Mouse (Mus musculus) v-Abl transformed pro-B cells (cell line): Measurements from ENCODE around the gene Wnk3.
"Not testable (repeated sequence)": the region's sequence is repeated elsewhere in the genome, so short reads cannot be mapped to it uniquely, and the experiment has no call there.

ENCODE experiments used
- in situ Hi-C, 2 experiments: fragments of 400-800 bp; cut with MboI; formaldehyde crosslinking; loops; one replicate each; pipeline ENCODE4 v1.15.1; 2025; ENCODE audit not compliant: unreplicated experiment in 2 of 2

The Wnk3 gene

DNA sequence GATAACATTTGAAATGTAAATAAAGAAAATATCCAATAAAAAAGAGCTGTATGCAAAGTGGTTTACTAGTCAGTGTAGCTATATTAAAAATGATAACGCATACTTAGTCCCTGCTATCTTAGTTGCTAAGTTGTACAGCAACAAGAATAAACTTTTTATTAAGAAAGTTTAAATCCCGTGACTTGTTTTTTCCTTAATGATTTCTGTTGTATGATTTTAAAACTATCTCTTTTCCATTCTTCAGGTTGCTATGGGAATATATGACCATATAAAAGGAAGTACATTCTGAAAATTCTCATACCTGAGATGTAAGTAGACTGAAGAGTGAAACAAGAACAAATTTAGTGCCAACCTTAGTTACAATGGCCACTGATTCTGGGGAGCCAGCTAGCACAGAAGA, at the start of gene Wnk3:
Gene Wnk3 (plus strand): TSS at position 301 of the 400 bp plus-strand sequence.
- in situ Hi-C loops = no loop called here

DNA sequence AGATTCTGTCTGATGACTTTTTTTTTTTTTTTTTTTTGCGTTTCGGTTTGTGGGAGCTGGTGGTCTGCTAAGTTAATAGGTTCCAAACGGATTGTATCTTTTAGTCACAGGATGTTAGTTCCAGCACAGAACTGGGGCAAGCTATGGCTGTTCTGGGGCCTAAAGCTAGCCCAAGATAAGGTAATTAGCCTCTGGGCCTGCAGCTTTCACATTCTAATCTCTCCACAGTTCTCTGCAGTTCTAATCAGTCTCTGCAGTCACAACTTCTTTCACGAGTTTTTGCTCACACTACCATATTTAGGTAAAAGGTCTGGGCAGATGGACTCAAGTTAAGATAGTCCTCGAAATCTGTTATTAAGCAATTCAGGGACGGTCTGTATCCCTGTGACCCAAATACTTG, 39.5 kb upstream of the Wnk3 start:
- in situ Hi-C loops = no loop called here

DNA sequence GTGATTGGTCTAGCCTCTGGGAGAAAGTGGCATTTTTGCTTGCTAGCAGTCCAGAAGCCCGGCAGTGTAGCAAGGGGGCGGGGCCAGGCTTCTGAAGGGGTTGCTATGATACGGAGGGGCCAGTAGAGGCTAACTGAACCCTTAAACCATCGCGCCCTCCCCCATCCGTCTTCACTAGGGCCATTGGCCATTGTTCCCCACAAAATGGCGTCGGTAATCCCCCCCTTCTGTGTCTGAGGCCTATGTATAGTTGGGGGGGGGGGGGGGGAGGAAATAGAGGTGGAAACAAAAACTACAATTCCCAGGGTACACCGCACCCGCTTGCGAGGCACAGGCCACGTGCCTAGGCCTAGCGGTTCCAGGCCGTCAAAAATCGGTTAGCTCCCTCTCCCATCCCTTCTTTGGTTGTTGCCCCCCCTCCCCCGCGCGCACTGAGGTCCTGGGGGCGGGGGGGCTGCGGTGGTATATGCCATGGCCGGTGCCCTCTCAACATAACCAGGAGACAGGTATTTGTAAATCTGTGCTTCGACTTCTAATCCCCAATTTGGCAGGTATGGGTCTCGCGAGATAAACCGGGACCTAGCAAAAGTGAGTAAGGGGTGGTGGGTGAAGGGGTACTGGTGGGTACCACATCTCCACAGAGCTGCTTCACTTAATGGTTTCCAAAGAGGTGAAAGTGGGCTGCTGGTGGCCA, 29.3 kb upstream of the Wnk3 start:
- in situ Hi-C loops = no loop called here

DNA sequence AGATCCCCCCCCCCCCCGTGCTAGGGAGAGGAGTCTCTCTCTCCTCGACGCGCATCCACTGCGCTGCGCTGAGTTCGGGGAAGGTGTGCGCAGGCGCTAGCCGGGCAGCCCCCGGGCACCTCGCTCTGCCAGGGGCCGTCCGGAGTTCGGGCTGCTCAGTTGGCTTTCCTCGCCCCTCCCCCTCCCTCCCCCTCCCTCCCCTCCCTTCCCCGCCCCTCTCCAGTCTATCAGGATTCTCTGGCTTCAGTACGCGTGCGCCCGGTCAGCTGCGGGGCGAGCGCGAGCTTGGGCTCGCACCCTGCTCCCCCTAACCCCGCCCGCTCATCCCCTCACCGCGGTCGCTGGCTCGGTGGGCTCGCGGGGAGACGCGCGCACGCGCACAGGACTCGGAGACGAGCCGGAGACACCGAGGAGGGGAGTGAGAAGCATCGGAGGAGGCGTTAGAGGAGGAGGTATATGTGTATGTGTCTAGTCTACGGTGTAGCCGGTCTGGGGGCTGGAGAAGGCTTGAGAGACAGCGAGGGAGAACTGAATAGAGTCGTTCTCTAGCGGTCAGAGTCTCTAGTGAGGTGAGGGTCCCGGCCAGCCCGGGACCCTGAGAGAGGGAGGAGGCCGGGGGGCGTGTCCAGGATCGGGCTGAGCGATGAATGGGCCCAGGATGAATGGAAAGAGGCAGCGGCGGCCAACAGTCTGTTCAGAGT, 28.5 kb upstream of the Wnk3 start:
- in situ Hi-C loops = no loop called here

DNA sequence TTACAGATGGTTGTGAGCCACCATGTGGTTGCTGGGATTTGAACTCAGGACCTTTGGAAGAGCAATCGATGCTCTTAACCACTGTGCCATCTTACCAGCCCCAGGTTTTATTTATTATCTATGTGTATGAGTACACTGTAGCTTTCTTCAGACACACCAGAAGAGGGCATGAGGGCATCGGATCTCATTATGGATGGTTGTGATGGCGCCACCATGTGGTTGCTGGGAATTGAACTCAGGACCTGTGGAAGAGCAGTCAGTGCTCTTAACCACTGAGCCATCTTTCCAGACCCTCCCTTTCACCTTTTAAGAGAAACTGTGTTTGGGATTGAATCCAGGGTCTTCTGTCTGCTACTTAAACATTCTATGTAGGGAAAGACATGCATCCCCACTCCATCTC, 24.7 kb upstream of the Wnk3 start:
- in situ Hi-C loops = not testable (repeated sequence)

DNA sequence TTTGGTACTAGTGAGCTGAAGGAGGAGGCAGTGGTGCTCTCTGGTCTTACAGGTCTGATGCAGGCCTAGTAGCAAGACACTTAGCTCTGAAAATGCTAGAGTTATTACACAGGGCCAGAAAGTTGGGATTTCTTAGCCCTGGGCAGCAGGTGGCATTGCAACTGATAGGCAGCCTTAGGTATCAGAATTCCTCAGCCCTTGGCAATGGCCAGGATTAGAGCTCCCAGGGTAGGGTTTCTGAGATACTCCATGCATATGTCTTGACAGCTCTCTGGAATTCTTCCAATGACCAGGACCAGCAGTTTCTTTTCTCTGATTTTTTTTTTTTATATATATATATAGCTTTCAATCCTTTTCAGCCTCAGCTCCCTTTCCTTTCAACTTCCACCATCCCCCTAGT, 100.5 kb downstream of the Wnk3 start:
- in situ Hi-C loops = no loop called here

DNA sequence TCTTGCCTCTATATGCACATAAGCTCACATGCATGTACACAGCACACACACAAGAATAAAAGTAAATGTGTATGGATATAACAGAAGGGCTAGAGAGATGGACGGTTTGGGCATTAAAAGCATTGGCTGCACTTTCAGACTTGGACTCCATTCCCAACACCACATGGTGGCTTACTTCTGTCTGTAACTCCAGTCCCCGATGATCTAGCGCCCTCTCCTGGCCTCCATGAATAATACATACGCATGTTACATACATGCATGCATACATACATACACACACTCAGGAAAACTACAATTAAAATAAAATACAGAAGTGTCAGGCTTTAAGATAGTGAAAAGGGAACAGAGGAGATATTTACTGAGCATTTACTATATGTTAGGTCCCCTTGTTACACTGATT, 115.9 kb downstream of the Wnk3 start:
- in situ Hi-C loops = no loop called here

DNA sequence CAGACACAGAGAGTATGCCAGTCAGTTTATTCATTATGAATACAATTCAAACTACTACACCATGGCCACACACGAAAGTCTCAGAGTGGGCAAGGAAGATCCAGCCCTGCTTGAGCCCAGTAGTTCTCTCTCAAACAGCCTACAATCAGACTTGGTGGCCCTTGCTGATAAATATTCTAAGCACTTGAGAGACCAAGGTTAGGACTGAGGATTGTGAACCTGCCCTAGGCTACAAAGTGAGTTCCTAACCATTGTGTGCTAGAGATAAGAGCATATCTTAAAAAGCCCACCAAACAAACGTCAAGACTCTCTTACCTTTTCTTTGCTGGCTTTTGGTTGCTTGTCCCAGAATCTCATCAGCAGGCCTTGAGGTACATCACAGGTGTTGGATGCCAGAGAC, 135.7 kb downstream of the Wnk3 start:
- in situ Hi-C loops = loop anchor here in 1 of 2 experiments (25.0 kb wide), 1 partner anchor 454 kb away; no protein-coding TSS in a partner anchor

DNA sequence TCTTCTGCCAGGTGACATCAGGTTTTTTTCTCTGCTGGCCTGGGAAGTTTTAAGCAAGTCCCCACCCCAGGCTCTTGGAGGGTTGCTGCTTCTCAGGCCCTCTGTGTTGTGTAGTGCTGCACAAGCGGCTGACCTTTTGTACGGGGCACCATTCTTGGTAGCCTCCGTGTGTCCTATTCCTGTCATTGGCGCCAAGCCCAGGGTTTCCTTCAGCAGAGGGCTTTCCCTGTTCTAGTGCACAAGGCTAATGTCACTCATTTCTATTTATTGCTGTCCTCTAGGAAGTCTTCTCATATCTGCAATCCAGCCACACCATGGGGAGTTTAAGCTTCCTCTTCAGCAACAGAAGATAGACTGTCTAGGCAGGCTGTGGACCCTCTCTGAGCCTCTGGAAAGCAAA, 139.9 kb downstream of the Wnk3 start:
- in situ Hi-C loops = loop anchor here in 1 of 2 experiments (25.0 kb wide), 1 partner anchor 449 kb away; no protein-coding TSS in a partner anchor

DNA sequence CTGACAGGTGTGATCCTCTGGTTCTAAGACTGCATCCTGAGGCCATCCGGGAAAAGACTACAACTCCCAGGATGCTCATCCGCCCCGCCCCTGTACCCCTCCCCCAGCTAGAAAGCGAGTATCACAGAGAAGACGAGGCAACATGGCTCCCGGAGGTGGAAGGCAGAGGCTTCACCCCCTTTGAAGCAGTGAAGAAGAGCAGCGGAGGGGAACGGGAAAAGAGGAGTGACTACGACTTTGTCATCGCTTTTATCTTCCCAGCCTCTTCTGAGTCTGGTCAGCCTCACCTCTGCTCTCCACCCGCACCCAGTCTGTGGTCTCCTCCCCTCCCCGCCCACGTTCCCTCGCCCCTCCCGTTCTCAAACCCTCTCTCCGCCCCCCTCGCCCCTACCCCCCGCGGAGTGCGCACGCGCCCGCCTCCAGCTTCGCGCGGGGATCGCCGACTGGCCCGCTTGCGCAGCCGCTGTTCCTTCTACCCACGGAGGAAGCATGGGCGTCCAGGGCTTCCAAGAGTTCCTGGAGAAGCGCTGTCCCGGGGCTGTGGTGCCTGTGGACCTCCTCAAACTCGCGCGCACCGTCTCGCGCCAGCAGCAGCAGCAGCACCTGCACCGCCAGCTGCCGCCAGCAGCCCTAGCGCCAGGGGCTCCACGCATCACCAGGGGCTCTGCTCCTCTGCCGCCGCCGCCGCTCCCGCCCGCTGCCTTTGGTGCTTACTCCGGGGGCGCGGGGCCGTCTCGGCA, 146.1 kb downstream of the Wnk3 start, which contains the start of gene Fam120c:
Gene Fam120c (plus strand): TSS at position 415 of the 740 bp plus-strand sequence.
- in situ Hi-C loops = loop anchor here (10.0 to 25.0 kb wide), 3 partner anchors 171 to 443 kb away; partner anchors contain the start of gene Phf8 (in 1 of the 2)

DNA sequence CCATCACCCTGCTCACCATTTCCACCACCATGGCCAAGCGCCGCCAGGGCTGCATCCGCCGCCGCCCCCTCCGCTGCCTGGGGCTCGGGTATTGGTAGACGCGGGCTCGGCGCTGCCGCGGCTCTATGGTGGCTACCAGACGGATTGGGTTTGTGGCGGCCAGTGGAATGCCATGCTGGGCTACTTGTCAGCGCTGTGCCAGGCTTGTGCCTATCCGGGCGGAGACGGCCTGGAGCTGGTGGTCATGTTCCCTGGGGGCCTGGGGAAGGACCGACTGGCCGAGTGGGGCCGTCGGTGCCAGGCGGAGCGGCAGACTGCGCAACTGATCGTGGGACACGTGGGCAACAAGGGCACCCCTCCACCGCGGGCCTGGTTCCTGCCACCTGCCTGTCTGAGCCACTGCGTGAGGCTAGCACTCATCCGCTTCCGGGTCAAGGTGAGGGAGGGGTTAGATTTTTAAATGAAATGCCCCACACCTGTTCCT, 146.7 kb downstream of the Wnk3 start:
- in situ Hi-C loops = loop anchor here (10.0 to 25.0 kb wide), 3 partner anchors 170 to 443 kb away; partner anchors contain the start of gene Phf8 (in 1 of the 2)

DNA sequence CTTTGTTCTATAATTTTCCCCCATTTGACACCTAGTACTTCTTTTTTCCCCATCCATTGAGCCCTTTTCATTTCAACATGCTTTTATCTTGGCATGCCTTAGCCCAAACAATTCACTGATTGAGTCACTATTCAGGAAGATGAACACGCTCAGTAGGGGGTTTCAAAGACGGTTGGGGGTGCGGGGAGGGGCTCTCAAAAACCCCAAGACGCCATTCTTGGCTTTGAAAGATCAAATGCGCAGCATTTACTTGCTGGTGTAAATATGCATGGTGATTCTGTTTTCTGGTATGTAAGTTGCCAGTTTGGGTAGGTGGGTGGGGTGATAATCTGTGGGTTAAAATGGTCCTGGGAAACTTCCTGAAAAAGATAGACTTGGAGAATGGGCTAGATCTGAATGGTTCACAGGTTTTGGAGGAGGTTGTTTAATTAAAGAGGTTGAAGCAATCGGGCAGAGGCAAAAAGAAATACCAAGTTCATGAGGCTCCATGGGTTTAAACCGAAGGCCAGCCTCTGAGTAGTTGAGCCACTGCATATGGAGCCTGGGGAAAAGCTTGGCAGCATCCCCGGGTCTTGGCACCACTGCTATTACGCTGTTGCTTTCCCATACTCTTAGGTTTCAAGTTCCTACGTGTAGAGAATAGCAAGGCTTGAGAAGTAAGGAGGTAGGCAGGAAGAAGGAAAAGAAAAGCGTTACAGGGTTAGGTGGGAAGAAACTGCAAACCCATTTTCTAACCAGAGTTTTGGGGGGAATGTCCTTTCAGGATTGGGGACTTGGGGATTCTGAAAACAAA, 147.7 kb downstream of the Wnk3 start:
- in situ Hi-C loops = loop anchor here (10.0 to 25.0 kb wide), 3 partner anchors 169 to 442 kb away; partner anchors contain the start of gene Phf8 (in 1 of the 2)

DNA sequence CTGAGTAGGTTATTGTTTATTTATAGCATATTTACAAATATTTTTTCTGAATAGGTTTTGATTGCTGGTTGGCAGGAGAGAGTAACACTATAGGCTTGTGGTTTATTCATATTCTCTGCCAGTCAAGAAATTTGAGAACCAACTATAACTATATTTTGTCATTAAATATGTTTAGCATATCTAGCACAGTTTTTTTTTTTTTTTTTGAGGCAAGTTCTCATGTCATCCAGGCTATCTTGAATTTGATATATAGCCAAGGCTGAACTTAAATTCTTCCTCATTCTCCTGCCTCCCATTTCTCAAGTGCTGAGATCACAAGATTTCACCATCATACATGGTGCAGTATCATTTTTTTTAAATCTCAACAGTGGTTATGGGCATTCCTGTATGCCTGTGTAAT, 149.4 kb downstream of the Wnk3 start:
- in situ Hi-C loops = loop anchor here (10.0 to 25.0 kb wide), 3 partner anchors 168 to 440 kb away; partner anchors contain the start of gene Phf8 (in 1 of the 2)

DNA sequence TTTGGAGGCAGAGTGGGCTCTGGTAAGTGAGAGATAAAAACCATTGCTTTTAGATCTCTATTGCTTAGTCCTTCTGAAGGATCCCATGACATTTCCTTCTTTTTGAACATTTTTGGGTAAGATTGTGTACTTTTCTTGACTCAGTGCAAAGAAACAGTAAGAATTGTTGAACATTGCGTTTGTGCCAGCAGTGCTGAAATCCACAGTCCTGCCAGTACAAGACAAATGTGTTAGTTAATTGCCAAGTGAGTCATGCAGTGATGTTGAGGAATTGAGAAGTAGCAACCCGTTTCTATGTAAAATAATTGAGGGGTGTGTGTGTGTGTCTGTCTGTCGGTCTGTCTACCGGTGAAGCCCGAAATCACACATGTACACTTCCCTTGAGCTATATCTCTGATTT, 151.4 kb downstream of the Wnk3 start:
- in situ Hi-C loops = loop anchor here (10.0 to 25.0 kb wide), 3 partner anchors 165 to 438 kb away; partner anchors contain the start of gene Phf8 (in 1 of the 2)
